Mouse (Mus musculus) lung, embryonic 16.5 days (tissue): ENCODE measurements around the gene Wdfy3. TPM values are rescaled to one million over a fixed set of nuclear protein-coding genes. Genes with fewer than 3 reads are reported as not detected.

Source experiments
- ATAC-seq: fragments of 200-750 bp; cut with Nextera tagmentation; 2 replicates; pipeline ENCODE4 v1.8.0; 2017; ENCODE audit warnings: low read depth, mild to moderate bottlenecking, moderate library complexity
- H3K27ac ChIP-seq: fragments of 300-500 bp; sonication (generic); 2 replicates; pipeline ENCODE4 v1.5.1; 2014; ENCODE audit warnings: mild to moderate bottlenecking, control low read depth, low read length
- H3K27me3 ChIP-seq: fragments of 300-500 bp; sonication (generic); 2 replicates; pipeline ENCODE4 v1.6.1; 2014; ENCODE audit warnings: low read depth, low read length, mixed read lengths; ENCODE audit not compliant: control insufficient read depth, insufficient read depth
- H3K36me3 ChIP-seq: fragments of 300-500 bp; sonication (generic); 2 replicates; pipeline ENCODE4 v1.6.1; 2014; ENCODE audit warnings: low read length; ENCODE audit not compliant: control insufficient read depth, insufficient read depth
- H3K4me1 ChIP-seq: fragments of 300-500 bp; sonication (generic); replicated peaks from 2 replicates; pipeline ENCODE4 v1.6.1; 2014; ENCODE audit warnings: low read length, mixed read lengths; ENCODE audit not compliant: control insufficient read depth, insufficient read depth
- H3K4me2 ChIP-seq: fragments of 300-500 bp; sonication (generic); 2 replicates; pipeline ENCODE4 v1.6.1; 2014; ENCODE audit warnings: low read depth, low read length, control low read depth
- H3K4me3 ChIP-seq: fragments of 300-500 bp; sonication (generic); 2 replicates; pipeline ENCODE4 v1.5.1; 2014; ENCODE audit warnings: mild to moderate bottlenecking, low read length, control low read depth
- H3K9ac ChIP-seq: fragments of 300-500 bp; sonication (generic); 2 replicates; pipeline ENCODE4 v1.6.1; 2014; ENCODE audit warnings: low read length, control low read depth
- H3K9me3 ChIP-seq: fragments of 300-500 bp; sonication (generic); 2 replicates; pipeline ENCODE4 v1.6.1; 2016; ENCODE audit warnings: low read length; ENCODE audit not compliant: control insufficient read depth
- WGBS: fragments of 180-500 bp; shearing (Covaris S2); extraction: QIAGEN DNeasy Blood & Tissue Kit; methylation state at CpG from one replicate; pipeline ENCODE4 v1.1.7; 2014; 5-methylcytosine and 5-hydroxymethylcytosine counted together
- polyA plus RNA-seq: library from polyadenylated mRNA; unstranded; fragments of >200 nt; fragmentation: Nextera tagmentation; extraction: Ambion mirVana; gene quantifications from 2 replicates; pipeline ENCODE4 v1.2.1, GENCODE M21; 2015

Gene Wdfy3
- polyA plus RNA-seq, 1 experiment from 2014 or later, result 12.6 TPM

- Histone ChIP-seq H3K4me2 (no peak overlapping the region), H3K4me3 (no peak overlapping the region), H3K4me1 (no peaks in the 10 kb centered on the region), H3K27ac (no peak overlapping the region), H3K9me3 (no peaks in the 10 kb centered on the region), H3K9ac (no peak overlapping the region), H3K36me3 (peaks cover 40% of the 10 kb centered on the region), H3K27me3 (no peaks in the 10 kb centered on the region)
- no peak for ATAC-seq
- 68% methylated on average over 11 of the region's 11 CpGs for WGBS
These were observed 174.6 kb downstream of the Wdfy3 start for GRCm38 (mm10) chr5:101895119-101895518.

GRCm38 (mm10) chr5:101893820-101894515 lies 175.8 kb downstream of the Wdfy3 start:
- Histone ChIP-seq H3K4me3 (no peak overlapping the region), H3K27ac (no peak overlapping the region), H3K9ac (no peak overlapping the region), H3K9me3 (no peaks in the 10 kb centered on the region), H3K36me3 (peaks cover 39% of the 10 kb centered on the region), H3K4me1 (no peaks in the 10 kb centered on the region), H3K4me2 (no peak overlapping the region), H3K27me3 (no peaks in the 10 kb centered on the region)
- ATAC-seq, result no peak
- 67% methylated on average over 13 of the region's 13 CpGs for WGBS

- H3K36me3 ChIP-seq, result peaks cover 46% of the 10 kb centered on the region
- no peak overlapping the region for H3K9ac ChIP-seq
- H3K4me2 ChIP-seq, result no peak overlapping the region
- WGBS, result 87% methylated on average over 6 of the region's 6 CpGs
- H3K9me3 ChIP-seq, result no peaks in the 10 kb centered on the region
- H3K4me1 ChIP-seq, result no peaks in the 10 kb centered on the region
- no peak overlapping the region for H3K27ac ChIP-seq
- no peak overlapping the region for H3K4me3 ChIP-seq
- ATAC-seq, result no peak
- no peaks in the 10 kb centered on the region for H3K27me3 ChIP-seq
These were observed 177.9 kb downstream of the Wdfy3 start for GRCm38 (mm10) chr5:101891694-101892416.

GRCm38 (mm10) chr5:101887989-101888388 lies 181.7 kb downstream of the Wdfy3 start:
- WGBS, result 92% methylated on average over 19 of the region's 19 CpGs
- ATAC-seq, result no peak
- no peak overlapping the region for H3K4me2 ChIP-seq

GRCm38 (mm10) chr5:101885039-101885438 lies 184.7 kb downstream of the Wdfy3 start:
- no peak overlapping the region for H3K9ac ChIP-seq
- H3K27me3 ChIP-seq, result no peaks in the 10 kb centered on the region
- H3K9me3 ChIP-seq, result no peaks in the 10 kb centered on the region
- no peaks in the 10 kb centered on the region for H3K4me1 ChIP-seq
- no peak overlapping the region for H3K4me2 ChIP-seq
- WGBS, result 89% methylated on average over 12 of the region's 12 CpGs
- no peak for ATAC-seq
- H3K27ac ChIP-seq, result no peak overlapping the region
- H3K36me3 ChIP-seq, result peaks cover 63% of the 10 kb centered on the region
- no peak overlapping the region for H3K4me3 ChIP-seq

More at GRCm38 (mm10) chr5:101887989-101888388, 181.7 kb downstream of the Wdfy3 start:
- H3K9me3 ChIP-seq, result no peaks in the 10 kb centered on the region
- peaks cover 57% of the 10 kb centered on the region for H3K36me3 ChIP-seq
- no peak overlapping the region for H3K9ac ChIP-seq
- no peak overlapping the region for H3K27ac ChIP-seq
- H3K27me3 ChIP-seq, result no peaks in the 10 kb centered on the region
- H3K4me1 ChIP-seq, result no peaks in the 10 kb centered on the region
- H3K4me3 ChIP-seq, result no peak overlapping the region

GRCm38 (mm10) chr5:101882191-101882590 lies 187.5 kb downstream of the Wdfy3 start:
- Histone ChIP-seq H3K4me3 (no peak overlapping the region), H3K9me3 (no peaks in the 10 kb centered on the region), H3K4me1 (peaks cover 9% of the 10 kb centered on the region), H3K36me3 (peaks cover 57% of the 10 kb centered on the region), H3K27ac (no peak overlapping the region), H3K9ac (no peak overlapping the region), H3K27me3 (no peaks in the 10 kb centered on the region), H3K4me2 (no peak overlapping the region)
- 84% methylated on average over 15 of the region's 15 CpGs for WGBS
- ATAC-seq, result 0 out of 2 replicates have a peak, but pooled peaks have one; percentile 18

GRCm38 (mm10) chr5:101879914-101880313 lies 189.8 kb downstream of the Wdfy3 start:
- Histone ChIP-seq H3K4me3 (no peak overlapping the region), H3K9me3 (no peaks in the 10 kb centered on the region), H3K27ac (no peak overlapping the region), H3K36me3 (peaks cover 44% of the 10 kb centered on the region), H3K4me1 (peaks cover 9% of the 10 kb centered on the region), H3K4me2 (no peak overlapping the region), H3K27me3 (no peaks in the 10 kb centered on the region), H3K9ac (no peak overlapping the region)
- WGBS, result 94% methylated on average over 4 of the region's 4 CpGs
- ATAC-seq, result no peak

- Histone ChIP-seq H3K9me3 (no peaks in the 10 kb centered on the region), H3K4me3 (no peak overlapping the region), H3K36me3 (peaks cover 40% of the 10 kb centered on the region), H3K4me1 (peaks cover 9% of the 10 kb centered on the region), H3K9ac (no peak overlapping the region), H3K27ac (peak overlapping the region; percentile 52; the same call in 1 of the 2 replicates), H3K27me3 (no peaks in the 10 kb centered on the region), H3K4me2 (no peak overlapping the region)
- ATAC-seq, result peak; percentile 56
- WGBS, result 27% methylated on average over 9 of the region's 9 CpGs
These were observed 191.3 kb downstream of the Wdfy3 start for GRCm38 (mm10) chr5:101878403-101878802.

GRCm38 (mm10) chr5:101876185-101876584 lies 193.5 kb downstream of the Wdfy3 start:
- Histone ChIP-seq H3K4me3 (no peak overlapping the region), H3K9me3 (no peaks in the 10 kb centered on the region), H3K27me3 (no peaks in the 10 kb centered on the region), H3K27ac (no peak overlapping the region), H3K4me1 (peaks cover 9% of the 10 kb centered on the region), H3K36me3 (peaks cover 25% of the 10 kb centered on the region), H3K9ac (no peak overlapping the region), H3K4me2 (no peak overlapping the region)
- peak; percentile 83 for ATAC-seq
- WGBS, result 58% methylated on average over 4 of the region's 4 CpGs
